Mouse (Mus musculus) brain, embryonic 14.5 days (tissue): ENCODE measurements at regions not wholly inside any gene's neighbourhood (a gene's known extent, or its start where the extent isn't known, plus 50 kb on each side); places are given as distances from the start of the nearest gene placed in this dataset.

ENCODE experiments used
- CTCF ChIP-seq: fragments of 200-500 bp; IDR thresholded peaks from 2 replicates; pipeline ENCODE4 v1.5.1; 2012; ENCODE audit warnings: inconsistent platforms, mild to moderate bottlenecking, moderate library complexity, borderline replicate concordance; ENCODE audit not compliant: insufficient read depth, insufficient read length; ENCODE audit errors: extremely low read depth
- POLR2A ChIP-seq: fragments of 200-500 bp; IDR thresholded peaks from 2 replicates; pipeline ENCODE4 v1.6.1; 2012; ENCODE audit warnings: mild to moderate bottlenecking, inconsistent platforms, borderline replicate concordance; ENCODE audit not compliant: poor library complexity, insufficient read depth, insufficient read length, severe bottlenecking; ENCODE audit errors: extremely low read depth

DNA sequence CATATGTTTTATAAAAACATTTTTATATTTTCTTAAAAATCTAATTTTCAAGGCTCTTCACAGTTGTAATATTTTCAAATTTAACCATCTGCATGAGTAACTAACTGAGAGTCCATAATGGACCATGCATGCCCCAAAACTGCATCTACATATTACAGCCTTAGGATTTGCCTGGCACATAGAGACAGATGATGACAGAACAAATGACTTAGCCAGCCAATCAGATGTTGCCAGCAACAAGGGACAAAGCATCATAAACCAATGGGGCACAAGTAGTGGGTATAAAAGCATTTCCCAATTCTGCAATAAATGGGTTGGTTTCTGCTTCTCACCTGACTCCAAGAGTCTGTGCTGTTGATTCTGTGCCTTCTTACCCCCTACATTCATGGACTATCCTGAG lies 287.3 kb upstream of the Adarb2 start:
- TF ChIP-seq POLR2A (no peak), CTCF (no peak)
